Mouse (Mus musculus) gastrocnemius, postnatal 36 days (tissue): Measurements from ENCODE around the gene Fbxo31. TPM values are rescaled to one million over a fixed set of nuclear protein-coding genes. Genes with fewer than 3 reads are reported as not detected.

Experiments
- total RNA-seq, 2 experiments: library from RNA; stranded (reverse); gene quantifications; 2 replicates each; pipeline ENCODE4 v1.2.3; 2021

Gene Fbxo31
- total RNA-seq, 2 experiments from 2014 or later = 100 to 124 TPM

Other genes with a start within 250 kb of the Fbxo31 start
- not detected for gene 1700018B08Rik, start 34.5 kb downstream of the Fbxo31 start, total RNA-seq
- 100 to 1,000 TPM; 133 to 158 TPM for gene Map1lc3b, start 11.6 kb upstream of the Fbxo31 start, total RNA-seq
- 10 to 100 TPM; 14.2 to 17.2 TPM for gene Zcchc14, start 74.1 kb upstream of the Fbxo31 start, total RNA-seq
- gene Jph3, start 150.8 kb upstream of the Fbxo31 start, total RNA-seq = not detected